8 mouse cellular contexts compared by ENCODE assay signal in the genomic region with DNA sequence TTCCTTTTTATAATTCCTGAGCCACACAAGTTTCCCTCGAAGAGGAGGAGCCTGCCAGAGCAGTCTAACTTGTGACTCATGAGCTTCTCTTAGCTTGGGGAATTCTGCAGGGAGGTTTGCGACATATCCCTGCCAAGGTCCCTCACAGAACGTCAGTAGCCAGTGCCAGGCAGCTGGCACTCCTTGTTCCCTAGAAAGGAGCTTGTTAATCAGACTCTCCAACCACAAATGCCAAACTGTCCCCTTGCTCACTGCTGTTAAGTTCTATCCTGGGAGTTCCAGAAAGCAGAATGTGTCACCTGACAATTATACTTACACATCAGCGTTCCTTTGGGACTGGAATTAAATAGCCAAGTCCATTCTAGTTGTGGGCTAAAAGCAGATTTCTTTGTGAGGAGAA.
DNase-seq lines count a peak whose midpoint lies in the region; ATAC-seq and TF ChIP-seq lines count a peak whose summit lies in the region.

No protein-coding gene starts in this region.

- no peak overlapping the region for H3K9ac ChIP-seq in heart, embryonic 11.5 days (ENCODE audit: low read depth, low read length)
- H3K9ac ChIP-seq in midbrain, embryonic 15.5 days = no peak overlapping the region

- H3K4me2 ChIP-seq in heart, embryonic 11.5 days = no peak overlapping the region
- H3K4me2 ChIP-seq in midbrain, embryonic 15.5 days = no peak overlapping the region

- H3K27ac ChIP-seq in heart, embryonic 11.5 days (ENCODE audit: low read depth, low read length) = no peak overlapping the region
- H3K27ac ChIP-seq in left cerebral cortex, adult 2 months = peak overlapping the region; percentile 36; the same call in 1 of the 2 replicates
- H3K27ac ChIP-seq in midbrain, embryonic 15.5 days = no peak overlapping the region

- intact Hi-C loops in left cerebral cortex, adult 2 months (cut with DNase I) = loop anchor here (5.0 kb wide), 1 partner anchor 64 kb away; no protein-coding TSS in a partner anchor

- H3K9me3 ChIP-seq in heart, embryonic 11.5 days (replicated peaks; ENCODE audit: control insufficient read depth, low read length) = no peaks in the 10 kb centered on the region
- H3K9me3 ChIP-seq in midbrain, embryonic 15.5 days = no peaks in the 10 kb centered on the region

- WGBS in heart, embryonic 11.5 days (ENCODE audit: insufficient replicate concordance) = 67% methylated on average over 4 of the region's 4 CpGs
- 68% methylated on average over 4 of the region's 4 CpGs for WGBS in midbrain, embryonic 15.5 days

- peak; percentile 98 for DNase-seq in heart, adult 11 months
- DNase-seq in Patski (ENCODE audit: low read depth, low spot score) = no peak
- peak; percentile 69 for DNase-seq in gastrocnemius, adult 18-20 months (ENCODE audit: low spot score)
- DNase-seq in left cerebral cortex, adult 2 months (ENCODE audit: extremely low spot score in 1 of 2, low spot score in 2 of 2) = peak; percentile 47 to 59
- peak; percentile 55 to 66 for DNase-seq in right cerebral cortex, postnatal 36 days (ENCODE audit: low spot score in 2 of 2)
- no peak for DNase-seq in spleen, adult 12 weeks (ENCODE audit: low spot score)

- CTCF ChIA-PET in Patski (lab: Charles Lee) = interaction anchor here (0.7 to 1.5 kb wide), 5 partner anchors 11 to 61 kb away, joined by 3 to 7 read pairs (median 3); no protein-coding TSS in a partner anchor

- no peaks in the 10 kb centered on the region for H3K27me3 ChIP-seq in heart, embryonic 11.5 days (ENCODE audit: control insufficient read depth, insufficient read depth, low read length)
- H3K27me3 ChIP-seq in Patski = no peaks in the 10 kb centered on the region
- no peaks in the 10 kb centered on the region for H3K27me3 ChIP-seq in midbrain, embryonic 15.5 days (replicated peaks)

- no peak for ATAC-seq in heart, embryonic 11.5 days (replicated peaks; ENCODE audit: insufficient number of reproducible peaks, low FRiP score, low TSS enrichment)
- ATAC-seq in Patski = peak; percentile 83
- no peak for ATAC-seq in midbrain, embryonic 15.5 days (replicated peaks)

- TF ChIP-seq CTCF in Patski (IDR thresholded peaks at IDR 0.05) = no peak
- no peak for TF ChIP-seq CTCF in left cerebral cortex, adult 2 months (IDR thresholded peaks at IDR 0.05)

- no peak overlapping the region for H3K4me3 ChIP-seq in heart, embryonic 11.5 days (ENCODE audit: low read depth, low read length)
- no peak overlapping the region for H3K4me3 ChIP-seq in left cerebral cortex, adult 2 months
- no peak overlapping the region for H3K4me3 ChIP-seq in midbrain, embryonic 15.5 days

- POLR2A ChIA-PET in Patski (lab: Charles Lee) = no interaction called here

- in situ Hi-C loops in Patski (cut with MboI; ENCODE audit: low pct_unique_long_range_greater_than_20kb) = no loop called here

- peaks cover 13% of the 10 kb centered on the region for H3K4me1 ChIP-seq in heart, embryonic 11.5 days (ENCODE audit: control insufficient read depth, insufficient read depth, low read length)
- peaks cover 9% of the 10 kb centered on the region; the same call in 1 of the 2 replicates for H3K4me1 ChIP-seq in midbrain, embryonic 15.5 days

- H3K36me3 ChIP-seq in heart, embryonic 11.5 days (ENCODE audit: control insufficient read depth, insufficient read depth, low read length) = no peaks in the 10 kb centered on the region
- no peaks in the 10 kb centered on the region for H3K36me3 ChIP-seq in midbrain, embryonic 15.5 days (replicated peaks)

Comparison
In these comparisons a context has a peak if more than half of its experiments do, and no peak if none do; other contexts are left out.
1. DNase-seq: peak in heart, adult 11 months (single experiment), gastrocnemius, adult 18-20 months (single experiment), left cerebral cortex, adult 2 months (2 of 2) and right cerebral cortex, postnatal 36 days (2 of 2); none in Patski (single experiment) and spleen, adult 12 weeks (single experiment).